Mouse (Mus musculus) cerebellum, adult 2 months (tissue): ENCODE data around the gene Chat. TPM values are rescaled to one million over a fixed set of nuclear protein-coding genes. Genes with fewer than 3 reads are reported as not detected.
A peak's percentile ranks its signal among the peaks of the same experiment; 100 is the strongest.

Source experiments
- DNase-seq, 2 experiments: peaks; one replicate each; pipeline ENCODE4 v3.0.0; 2021
- H3K27ac ChIP-seq: fragments of 200-500 bp; 2 replicates; pipeline ENCODE4 v1.5.1; 2012; ENCODE audit warnings: low read length, control low read depth, inconsistent platforms; ENCODE audit not compliant: insufficient read depth
- H3K27me3 ChIP-seq: fragments of 200-500 bp; 2 replicates; pipeline ENCODE4 v1.6.1; 2012; ENCODE audit warnings: inconsistent platforms, mild to moderate bottlenecking, low read length, moderate library complexity; ENCODE audit not compliant: control insufficient read depth, insufficient read depth
- H3K4me1 ChIP-seq: fragments of 200-500 bp; 2 replicates; pipeline ENCODE4 v1.6.1; 2011; ENCODE audit warnings: low read length; ENCODE audit not compliant: control insufficient read depth, insufficient read depth
- H3K4me3 ChIP-seq: fragments of 200-500 bp; replicated peaks from 2 replicates; pipeline ENCODE3; 2011; ENCODE audit warnings: mild to moderate bottlenecking, low read depth, low read length, control low read depth; ENCODE audit not compliant: insufficient read depth
- CTCF ChIP-seq: fragments of 200-500 bp; IDR thresholded peaks from 2 replicates; pipeline ENCODE4 v1.5.1; 2011; ENCODE audit warnings: low read depth, mild to moderate bottlenecking, control low read depth, low read length, moderate library complexity, borderline replicate concordance; ENCODE audit not compliant: insufficient read depth
- POLR2A ChIP-seq: fragments of 200-500 bp; IDR thresholded peaks from 2 replicates; pipeline ENCODE4 v1.6.1; 2011; ENCODE audit warnings: low read length, control low read depth, borderline replicate concordance; ENCODE audit not compliant: insufficient read depth
- WGBS: fragments of 180-500 bp; shearing (Covaris S2); methylation state at CpG from one replicate; pipeline ENCODE4 v1.1.7; 2018; 5-methylcytosine and 5-hydroxymethylcytosine counted together
- polyA plus RNA-seq: library from polyadenylated mRNA; depleted of rRNA; stranded (reverse); fragments of >200 nt; gene quantifications from 2 replicates; pipeline ENCODE4 v1.2.3, GENCODE M21; 2012

The Chat gene
- polyA plus RNA-seq, 1 experiment, result 7.8 TPM

GRCm38 (mm10) chr14:32446989-32447388 is 18.8 kb downstream of the Chat start:
- 64% methylated on average over 6 of the region's 6 CpGs for WGBS
- H3K4me1 ChIP-seq, result no peaks in the 10 kb centered on the region
- H3K27me3 ChIP-seq, result no peaks in the 10 kb centered on the region
- H3K4me3 ChIP-seq, result no peak overlapping the region
- no peak for DNase-seq
- no peak overlapping the region for H3K27ac ChIP-seq
- TF ChIP-seq POLR2A (no peak), CTCF (no peak)

DNA sequence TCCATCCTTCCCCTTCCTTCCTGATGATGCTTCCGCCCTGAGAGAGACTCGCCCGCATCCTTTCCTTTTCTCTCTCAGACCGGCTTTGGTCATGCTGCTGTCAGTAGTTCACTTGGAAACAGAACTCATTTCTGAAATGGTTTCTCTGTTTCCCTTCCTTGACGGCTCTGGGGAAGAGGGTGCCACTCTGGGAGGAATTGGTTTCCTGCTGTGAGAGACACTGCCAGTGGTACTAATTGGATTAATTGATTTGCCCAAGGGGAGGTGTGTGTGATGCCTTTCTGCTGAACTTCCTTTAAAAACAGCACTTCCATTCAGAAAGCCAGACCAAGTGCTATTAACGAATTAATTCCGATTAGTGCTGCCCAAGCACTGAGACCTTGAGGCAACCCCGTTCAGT is 22.3 kb downstream of the Chat start:
- TF ChIP-seq POLR2A, result no peak
- Histone ChIP-seq H3K4me1 (no peaks in the 10 kb centered on the region), H3K27ac (no peak overlapping the region), H3K4me3 (no peak overlapping the region), H3K27me3 (no peaks in the 10 kb centered on the region)
- no peak for DNase-seq
- 37% methylated on average over 8 of the region's 8 CpGs for WGBS

DNA sequence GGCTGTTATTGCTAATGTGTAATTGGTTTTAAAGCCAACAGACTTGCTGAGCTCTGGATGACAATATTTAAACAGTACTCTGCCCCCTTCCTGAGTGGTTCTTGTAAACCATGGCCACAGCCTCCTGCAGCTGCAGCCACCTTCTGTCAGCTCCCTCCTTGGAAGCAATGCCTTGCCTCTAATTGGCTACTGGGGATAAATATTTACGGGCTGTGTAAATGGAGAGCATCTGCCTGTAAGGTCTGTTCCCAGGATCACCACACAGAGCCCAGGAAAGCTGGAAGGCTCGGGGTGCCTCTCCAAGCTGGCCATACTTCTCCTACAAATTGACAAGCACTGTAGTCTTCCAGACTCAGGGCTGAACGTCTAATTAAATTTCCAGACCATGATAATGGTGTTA is 26.0 kb downstream of the Chat start:
- no peaks in the 10 kb centered on the region for H3K4me1 ChIP-seq
- no peak for TF ChIP-seq POLR2A
- no peak for TF ChIP-seq CTCF
- no peak overlapping the region for H3K27ac ChIP-seq
- no peak overlapping the region for H3K4me3 ChIP-seq
- DNase-seq, result no peak
- 26% methylated on average over 3 of the region's 3 CpGs for WGBS
- no peaks in the 10 kb centered on the region for H3K27me3 ChIP-seq

DNA sequence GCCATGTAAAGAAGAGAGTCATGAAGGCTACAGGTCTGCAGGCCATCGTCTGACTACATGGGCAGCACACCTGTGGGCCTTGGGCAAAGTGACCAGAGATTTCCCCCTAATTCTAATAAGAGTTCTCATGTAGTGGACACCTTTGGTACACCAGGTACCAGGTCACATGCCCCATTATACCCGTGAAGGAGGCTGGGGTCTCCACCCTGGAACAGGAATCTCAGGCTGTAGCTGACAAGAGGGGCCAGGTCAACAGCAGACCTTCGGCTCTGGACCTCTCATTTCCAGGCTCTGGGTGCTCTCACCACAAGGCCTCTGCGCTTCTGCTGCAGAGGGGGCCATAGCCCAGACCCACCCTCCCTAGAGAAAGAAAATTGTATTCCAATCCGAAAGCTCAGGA is 26.5 kb downstream of the Chat start:
- no peaks in the 10 kb centered on the region for H3K27me3 ChIP-seq
- no peak for DNase-seq
- H3K4me3 ChIP-seq, result no peak overlapping the region
- H3K4me1 ChIP-seq, result no peaks in the 10 kb centered on the region
- no peak overlapping the region for H3K27ac ChIP-seq
- no peak for TF ChIP-seq POLR2A
- TF ChIP-seq CTCF, result no peak
- 78% methylated on average over 5 of the region's 5 CpGs for WGBS

DNA sequence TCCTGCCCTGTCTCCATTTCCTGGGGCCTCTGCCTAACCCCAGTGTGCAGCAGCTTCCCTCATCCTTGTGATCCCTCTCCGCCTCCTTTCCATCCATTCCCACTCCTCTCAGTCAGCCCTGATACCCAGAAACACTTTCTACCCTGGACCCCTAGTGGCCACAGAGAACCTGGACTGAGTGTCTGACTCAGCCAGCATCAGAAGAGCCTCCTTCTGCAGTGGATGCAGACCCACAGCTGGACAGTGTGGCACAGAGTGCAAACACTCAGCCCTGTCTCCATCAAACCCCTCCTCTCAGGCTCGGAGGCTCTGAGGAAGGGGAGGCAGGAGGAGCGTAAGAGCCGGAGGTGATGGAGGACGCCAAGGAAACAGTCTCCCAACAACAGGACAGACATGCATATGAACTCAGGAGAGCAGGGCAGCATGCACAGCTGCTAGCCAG is 28.4 kb downstream of the Chat start:
- no peak for DNase-seq
- peak; percentile 15; the same call in 1 of the 2 replicates for TF ChIP-seq CTCF
- TF ChIP-seq POLR2A, result no peak
- Histone ChIP-seq H3K27ac (no peak overlapping the region), H3K4me1 (no peaks in the 10 kb centered on the region), H3K27me3 (no peaks in the 10 kb centered on the region), H3K4me3 (no peak overlapping the region)
- WGBS, result 31% methylated on average over 5 of the region's 5 CpGs

DNA sequence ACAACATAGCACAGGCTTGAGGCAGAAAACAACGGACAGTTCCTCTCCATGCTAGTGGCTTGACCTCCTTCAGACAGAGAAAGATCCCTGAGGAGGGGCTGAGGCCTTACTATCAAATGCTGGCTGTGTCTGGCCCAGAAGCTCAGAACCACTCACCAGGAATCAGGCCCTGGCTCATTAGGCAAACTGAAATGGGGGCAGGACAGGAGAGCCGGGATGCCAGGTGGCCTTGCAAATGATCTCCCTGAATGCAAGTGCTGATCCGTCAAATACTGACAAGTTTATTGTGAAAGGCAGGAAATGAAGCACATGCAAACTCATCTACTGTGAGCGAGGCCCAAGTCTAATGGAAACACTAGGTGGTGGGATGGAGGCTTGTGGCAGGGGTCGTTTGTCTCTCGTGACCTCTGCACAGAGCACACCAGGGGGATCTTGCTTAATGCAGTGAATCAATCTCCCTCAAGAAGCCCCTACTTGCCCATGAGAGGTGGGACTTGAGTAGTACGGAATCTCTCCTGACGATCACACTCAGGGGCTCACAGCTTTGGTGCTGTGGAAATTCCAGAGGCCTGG is 36.7 kb downstream of the Chat start:
- TF ChIP-seq CTCF (no peak), POLR2A (no peak)
- 56% methylated on average over 8 of the region's 8 CpGs for WGBS

DNA sequence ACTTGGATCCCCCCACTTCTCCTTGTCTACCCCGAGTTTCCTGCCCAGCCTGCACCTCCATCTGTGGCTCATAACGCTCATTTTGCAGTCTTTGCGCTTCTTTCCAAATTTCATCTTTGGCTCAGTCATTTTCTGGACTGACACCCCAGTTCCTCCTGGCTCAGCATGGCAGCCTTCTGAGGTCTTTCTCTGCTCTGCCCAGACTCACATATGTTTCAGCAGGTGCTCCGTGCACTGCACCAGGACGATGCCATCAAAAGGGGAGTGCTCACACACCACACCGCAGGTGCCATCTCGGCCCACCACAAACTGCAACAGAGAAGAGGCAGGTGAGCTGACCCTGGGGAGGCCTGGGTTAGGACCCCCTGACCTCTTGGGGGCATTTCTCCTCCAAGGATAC is 41.8 kb downstream of the Chat start:
- peaks cover 16% of the 10 kb centered on the region for H3K4me1 ChIP-seq
- WGBS, result 14% methylated on average over 7 of the region's 7 CpGs

More for the DNA sequence above, 36.7 kb downstream of the Chat start:
- Histone ChIP-seq H3K4me1 (peaks cover 5% of the 10 kb centered on the region), H3K27ac (no peak overlapping the region), H3K4me3 (no peak overlapping the region), H3K27me3 (no peaks in the 10 kb centered on the region)
- DNase-seq, result no peak

DNA sequence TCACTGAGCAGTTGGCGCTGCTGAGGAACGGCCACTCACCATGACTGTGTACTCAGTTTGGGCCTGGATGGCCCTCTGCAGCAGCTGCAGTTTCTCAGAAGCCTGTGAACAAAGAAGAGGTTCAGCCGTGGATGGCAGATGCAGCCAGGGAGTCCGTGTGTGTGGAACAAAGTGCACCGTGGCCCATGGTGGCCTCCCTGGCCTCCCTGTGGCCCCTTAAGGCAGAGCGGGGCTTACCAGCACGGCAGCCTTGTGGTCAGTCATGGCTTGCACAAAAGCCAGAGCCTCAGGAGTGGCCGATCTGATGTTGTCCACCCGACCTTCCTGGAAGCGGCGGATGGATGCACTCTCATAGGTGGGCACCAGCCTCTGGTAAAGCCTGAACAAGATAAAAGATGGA is 47.0 kb downstream of the Chat start:
- H3K27ac ChIP-seq, result no peak overlapping the region
- TF ChIP-seq CTCF (no peak), POLR2A (no peak)
- DNase-seq, result no peak
- 84% methylated on average over 11 of the region's 11 CpGs for WGBS
- no peak overlapping the region for H3K4me3 ChIP-seq
- no peaks in the 10 kb centered on the region for H3K27me3 ChIP-seq
- H3K4me1 ChIP-seq, result peaks cover 8% of the 10 kb centered on the region; the same call in 1 of the 2 replicates

More for the DNA sequence above, 41.8 kb downstream of the Chat start:
- H3K27me3 ChIP-seq, result no peaks in the 10 kb centered on the region
- TF ChIP-seq POLR2A, result no peak
- TF ChIP-seq CTCF, result no peak
- H3K4me3 ChIP-seq, result no peak overlapping the region
- DNase-seq, result peak; percentile 59 to 79
- no peak overlapping the region for H3K27ac ChIP-seq

DNA sequence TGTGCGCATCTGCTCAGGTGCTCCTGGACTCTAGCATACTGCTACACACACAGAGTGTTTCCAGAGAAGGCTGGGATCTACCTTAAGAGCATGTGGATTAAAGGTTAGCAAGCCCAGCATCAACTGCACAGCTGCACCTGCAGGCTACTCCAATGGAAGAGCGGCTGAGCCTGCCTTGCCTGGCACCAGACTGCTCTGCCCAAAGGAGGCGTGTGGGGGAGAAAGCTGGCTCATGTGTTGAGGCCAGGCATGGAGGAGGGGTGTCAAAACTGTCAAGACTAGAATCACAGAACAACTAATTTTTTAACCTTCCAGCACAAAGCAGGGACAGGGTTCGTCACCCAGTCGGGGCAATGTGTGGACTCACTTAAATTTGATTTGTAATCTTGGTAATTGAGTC is 53.7 kb downstream of the Chat start:
- Histone ChIP-seq H3K4me3 (no peak overlapping the region), H3K27me3 (no peaks in the 10 kb centered on the region), H3K4me1 (no peaks in the 10 kb centered on the region), H3K27ac (no peak overlapping the region)
- TF ChIP-seq POLR2A (no peak), CTCF (no peak)
- WGBS, result 70% methylated on average over 5 of the region's 5 CpGs
- no peak for DNase-seq
